22 mouse cellular contexts compared by ENCODE assay signal in the genomic region with DNA sequence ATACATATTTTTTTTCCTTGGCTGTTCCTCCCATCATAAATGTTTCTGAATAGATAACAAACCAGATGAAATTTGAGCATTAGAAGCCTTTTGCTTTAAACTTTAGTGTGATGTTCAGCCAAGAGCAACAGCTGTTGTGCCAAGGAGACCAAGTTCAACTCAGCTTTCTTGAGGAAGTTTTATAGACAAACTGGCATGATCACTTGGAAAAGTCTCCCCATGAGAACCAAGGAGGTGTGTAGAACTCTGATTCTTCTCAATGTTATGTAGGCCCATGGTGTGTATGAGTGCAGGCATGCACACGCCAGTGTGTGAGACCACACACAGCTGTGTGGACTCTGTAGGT. TPM values are rescaled to one million over a fixed set of nuclear protein-coding genes. Genes with fewer than 3 reads are reported as not detected.
A peak's percentile ranks its signal among the peaks of the same experiment; 100 is the strongest.
DNase-seq lines count a peak whose midpoint lies in the region; ATAC-seq and TF ChIP-seq lines count a peak whose summit lies in the region.
"Had no signal": no experiment of that assay in that cellular context is flagged by ENCODE, and none has a peak within 500 bp of the region (broad histone marks: within the 10 kb centered on the region; RNA-seq: fewer than 3 reads in every experiment).

No protein-coding gene starts in this region.

- peaks cover 45% of the 10 kb centered on the region for H3K36me3 ChIP-seq in kidney, embryonic 15.5 days
- no peaks in the 10 kb centered on the region for H3K36me3 ChIP-seq in testis, adult 2 months (ENCODE audit: control insufficient read depth, insufficient read depth, low read length)

- H3K4me3 ChIP-seq in kidney, embryonic 15.5 days (replicated peaks) = no peak overlapping the region
- H3K4me3 ChIP-seq in testis, adult 2 months (ENCODE audit: control insufficient read depth, low read depth, low read length) = no peak overlapping the region
- H3K4me3 ChIP-seq: embryonic facial prominence, embryonic 13.5 days; forebrain, embryonic 15.5 days; hindbrain, embryonic 10.5 days; neural tube, embryonic 15.5 days had no signal

- TF ChIP-seq CTCF in testis, adult 2 months (IDR thresholded peaks at IDR 0.05; ENCODE audit: control insufficient read depth, insufficient read depth, insufficient replicate concordance, low read depth, low read length) = no peak

- DNase-seq in kidney, adult 8-10 months = no peak
- no peak for DNase-seq in testis, postnatal 10 days (ENCODE audit: low spot score)
- peak; percentile 36 to 40 for DNase-seq in kidney, postnatal 4 days
- no peak for DNase-seq in spleen, postnatal 14 days (ENCODE audit: low spot score in 2 of 2)
- DNase-seq in cerebellum, postnatal 14 days = no peak
- DNase-seq: adrenal gland, adult 8-10 months; cerebellum, adult 11 months; cerebellum, postnatal 10 days; gastrocnemius, postnatal 36 days; liver; lung, adult 18-20 months; midbrain, embryonic 14.5 days; right cerebral cortex, postnatal 14 days; spleen, adult 18-20 months; thymus, postnatal 14 days had no signal

- WGBS in kidney, embryonic 15.5 days = 32% methylated on average over 1 of the region's 1 CpGs

- no peak overlapping the region for H3K9ac ChIP-seq in kidney, embryonic 15.5 days
- H3K9ac ChIP-seq: embryonic facial prominence, embryonic 13.5 days; forebrain, embryonic 15.5 days; neural tube, embryonic 15.5 days had no signal

- H3K27me3 ChIP-seq in kidney, embryonic 15.5 days = no peaks in the 10 kb centered on the region
- no peaks in the 10 kb centered on the region for H3K27me3 ChIP-seq in testis, adult 2 months (ENCODE audit: control insufficient read depth, insufficient read depth, low read length)
- H3K27me3 ChIP-seq: embryonic facial prominence, embryonic 13.5 days; forebrain, embryonic 15.5 days; neural tube, embryonic 15.5 days had no signal

- no peak overlapping the region for H3K4me2 ChIP-seq in kidney, embryonic 15.5 days
- H3K4me2 ChIP-seq: embryonic facial prominence, embryonic 13.5 days; forebrain, embryonic 15.5 days; neural tube, embryonic 15.5 days had no signal

- ATAC-seq in kidney, embryonic 15.5 days (replicated peaks; ENCODE audit: low FRiP score) = no peak
- ATAC-seq: forebrain, embryonic 15.5 days; hindbrain, postnatal 0 days had no signal

- H3K27ac ChIP-seq in kidney, embryonic 15.5 days = peak overlapping the region; percentile 80
- H3K27ac ChIP-seq in testis, adult 2 months (ENCODE audit: control insufficient read depth, insufficient read depth, low read depth, low read length) = peak overlapping the region; percentile 57; the same call in 1 of the 2 replicates
- H3K27ac ChIP-seq: embryonic facial prominence, embryonic 13.5 days; forebrain, embryonic 15.5 days; hindbrain, embryonic 10.5 days; hindbrain, postnatal 0 days; neural tube, embryonic 15.5 days had no signal

- peaks cover 35% of the 10 kb centered on the region for H3K4me1 ChIP-seq in kidney, embryonic 15.5 days
- no peaks in the 10 kb centered on the region; the same call in 1 of the 2 replicates for H3K4me1 ChIP-seq in testis, adult 2 months (ENCODE audit: control insufficient read depth, insufficient read depth, low read length)
- H3K4me1 ChIP-seq: forebrain, embryonic 15.5 days; hindbrain, embryonic 10.5 days had no signal

- H3K9me3 ChIP-seq in kidney, embryonic 15.5 days (replicated peaks) = peaks cover 8% of the 10 kb centered on the region; the same call in 1 of the 2 replicates
- H3K9me3 ChIP-seq: forebrain, embryonic 15.5 days; neural tube, embryonic 15.5 days had no signal

- no peak for TF ChIP-seq POLR2A in testis, adult 2 months (IDR thresholded peaks at IDR 0.05; ENCODE audit: control insufficient read depth, low read depth, low read length)

RNA-seq across cellular contexts. Expression of a gene that starts 10.4 kb away (rescaled TPM):
- polyA plus RNA-seq in kidney, embryonic 15.5 days (2015; fragmentation: Nextera tagmentation; extraction: Ambion mirVana) = 2.8 and 3.4 TPM in 2 replicates
- polyA plus RNA-seq in testis, adult 2 months (2012; rRNA removed) = 11.6 and 13.7 TPM in 2 replicates

RNA-seq across cellular contexts. Expression of a gene that starts 10.6 kb away (rescaled TPM):
- polyA plus RNA-seq in kidney, embryonic 15.5 days (2015; fragmentation: Nextera tagmentation; extraction: Ambion mirVana) = 59.5 and 65.4 TPM in 2 replicates
- polyA plus RNA-seq in testis, adult 2 months (2012; rRNA removed) = 187 and 199 TPM in 2 replicates

RNA-seq across cellular contexts. Expression of a gene that starts 28.4 kb away (rescaled TPM):
- polyA plus RNA-seq in kidney, embryonic 15.5 days (2015; fragmentation: Nextera tagmentation; extraction: Ambion mirVana) = 8.7 and 9.6 TPM in 2 replicates
- 11.1 and 13.1 TPM in 2 replicates for polyA plus RNA-seq in testis, adult 2 months (2012; rRNA removed)

RNA-seq across cellular contexts. Expression of a gene that starts 40.4 kb away (rescaled TPM):
- 22.3 and 23.0 TPM in 2 replicates for polyA plus RNA-seq in kidney, embryonic 15.5 days (2015; fragmentation: Nextera tagmentation; extraction: Ambion mirVana)
- 18.2 and 20.3 TPM in 2 replicates for polyA plus RNA-seq in testis, adult 2 months (2012; rRNA removed)

Comparison
In these comparisons a context has a peak if more than half of its experiments do, and no peak if none do; other contexts are left out.
1. DNase-seq: peak in kidney, postnatal 4 days (2 of 2); none in kidney, adult 8-10 months (0 of 2), testis, postnatal 10 days (single experiment), spleen, postnatal 14 days (0 of 2) and cerebellum, postnatal 14 days (0 of 2).